Mouse (Mus musculus) gastrocnemius, adult 2 months (tissue): ENCODE measurements at regions not wholly inside any gene's neighbourhood (a gene's known extent, or its start where the extent isn't known, plus 50 kb on each side); places are given as distances from the start of the nearest gene placed in this dataset.

Experiments
- DNase-seq: peaks from one replicate; pipeline ENCODE4 v3.0.0; 2022
- H3K27ac ChIP-seq: fragments of 200-600 bp; 2 replicates; pipeline ENCODE4 v1.8.1; 2022; ENCODE audit warnings: mild to moderate bottlenecking
- H3K4me3 ChIP-seq: fragments of 200-600 bp; 2 replicates; pipeline ENCODE4 v1.8.1; 2022; ENCODE audit warnings: mild to moderate bottlenecking, moderate library complexity
- CTCF ChIP-seq: fragments of 200-600 bp; IDR thresholded peaks from 2 replicates; pipeline ENCODE4 v1.8.1; 2022; ENCODE audit warnings: antibody characterized with exemption, mild to moderate bottlenecking, moderate library complexity
- intact Hi-C: fragments of 180-260 bp; cut with DNase I; formaldehyde crosslinking; loops from one replicate; pipeline ENCODE4 v1.15.1; 2025

DNA sequence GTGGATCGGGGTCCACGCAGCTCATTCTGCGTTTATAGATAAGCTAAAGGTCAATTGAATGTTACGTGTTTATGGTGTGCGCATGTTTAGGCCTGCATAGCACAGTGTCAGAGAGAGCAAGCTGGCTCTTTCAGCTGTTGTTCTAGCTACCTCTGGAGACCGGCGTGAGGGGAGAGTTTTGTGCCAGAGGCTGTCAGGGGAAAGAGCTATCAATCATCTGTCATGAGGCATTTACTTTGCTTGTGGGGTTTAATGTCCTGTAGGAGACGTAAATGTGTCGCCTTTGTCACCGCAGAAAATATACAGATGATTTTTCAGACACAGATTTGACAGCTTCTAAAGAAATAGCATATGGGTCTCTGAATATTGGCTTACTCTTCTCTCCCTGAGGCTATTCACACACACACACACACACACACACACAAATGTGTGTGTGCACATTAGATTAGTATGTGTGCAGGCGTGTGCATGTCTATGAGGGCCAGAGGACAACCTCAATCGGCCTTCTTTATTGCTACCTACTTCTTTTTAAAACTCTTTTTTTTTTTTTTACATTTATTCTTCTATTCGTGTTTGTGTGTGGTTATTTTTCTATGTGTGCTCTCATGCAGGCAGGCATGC, 432.0 kb upstream of the Mctp2 start:
- Histone ChIP-seq H3K27ac (no peak overlapping the region), H3K4me3 (no peak overlapping the region)
- no peak for TF ChIP-seq CTCF
- intact Hi-C loops = no loop called here
- DNase-seq = no peak

GRCm38 (mm10) chr7:72742376-72742775, 436.0 kb upstream of the Mctp2 start:
- no peak for TF ChIP-seq CTCF
- no peak for DNase-seq
- Histone ChIP-seq H3K27ac (no peak overlapping the region), H3K4me3 (no peak overlapping the region)
- intact Hi-C loops = no loop called here

- no peak for TF ChIP-seq CTCF
- intact Hi-C loops = no loop called here
- peak; percentile 36 for DNase-seq
- H3K27ac ChIP-seq = no peak overlapping the region
- no peak overlapping the region for H3K4me3 ChIP-seq
Measured at GRCm38 (mm10) chr7:72751501-72751917, 445.1 kb upstream of the Mctp2 start.

DNA sequence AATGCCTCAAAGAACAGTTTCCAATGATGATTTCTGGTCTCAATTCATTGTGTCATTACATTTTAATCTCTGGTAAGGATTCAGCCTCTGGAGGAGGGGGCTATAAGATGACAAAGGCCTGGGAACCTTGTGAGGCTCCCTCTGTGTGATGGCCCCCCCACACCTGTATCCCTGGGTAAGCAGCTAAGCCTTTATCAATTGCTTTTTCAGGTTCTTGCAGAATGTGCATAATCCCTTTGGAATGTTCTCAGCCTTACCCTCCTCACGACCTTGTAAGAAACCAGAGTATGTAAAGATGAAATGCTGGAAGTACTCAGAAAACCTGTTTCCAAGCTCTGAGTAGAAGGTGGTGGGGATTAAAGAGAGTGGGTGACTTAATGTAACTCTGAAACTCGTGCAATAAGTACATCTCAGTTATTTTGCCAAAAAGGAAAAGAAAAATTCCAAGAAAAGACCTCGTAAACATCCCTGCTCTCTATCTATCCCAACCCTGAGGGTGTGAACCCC, 446.7 kb upstream of the Mctp2 start:
- no peak overlapping the region for H3K4me3 ChIP-seq
- H3K27ac ChIP-seq = no peak overlapping the region
- no peak for DNase-seq
- intact Hi-C loops = no loop called here
- no peak for TF ChIP-seq CTCF

GRCm38 (mm10) chr7:72762711-72763110, 456.3 kb upstream of the Mctp2 start:
- DNase-seq = no peak
- intact Hi-C loops = no loop called here
- TF ChIP-seq CTCF = no peak
- Histone ChIP-seq H3K27ac (no peak overlapping the region), H3K4me3 (no peak overlapping the region)

DNA sequence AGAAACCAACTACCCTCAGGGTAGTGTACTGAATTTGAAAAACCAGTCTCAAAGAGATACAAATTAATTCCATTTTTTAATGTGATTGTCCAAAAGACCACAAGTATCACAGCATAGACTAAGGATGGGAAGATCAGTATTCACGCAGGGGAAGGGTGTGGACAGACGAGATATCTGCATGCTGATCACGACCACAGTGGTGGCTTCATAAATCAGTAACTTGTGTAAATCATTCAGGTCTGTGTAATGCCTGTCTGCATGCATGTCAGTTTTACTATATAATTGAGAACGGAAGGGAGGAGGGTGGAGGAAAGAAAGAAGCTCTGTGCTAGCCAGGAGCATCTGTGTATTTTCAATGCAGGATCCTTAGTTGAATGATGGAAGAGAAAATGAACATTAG, 462.3 kb upstream of the Mctp2 start:
- Histone ChIP-seq H3K27ac (no peak overlapping the region), H3K4me3 (no peak overlapping the region)
- intact Hi-C loops = no loop called here
- no peak for DNase-seq
- no peak for TF ChIP-seq CTCF

- TF ChIP-seq CTCF = no peak
- Histone ChIP-seq H3K27ac (no peak overlapping the region), H3K4me3 (no peak overlapping the region)
- DNase-seq = no peak
- intact Hi-C loops = no loop called here
Measured at GRCm38 (mm10) chr7:72774031-72774770, 467.8 kb upstream of the Mctp2 start.

GRCm38 (mm10) chr7:72774771-72775119, 468.3 kb upstream of the Mctp2 start:
- intact Hi-C loops = no loop called here
- TF ChIP-seq CTCF = no peak

GRCm38 (mm10) chr7:72787306-72787705, 480.9 kb upstream of the Mctp2 start:
- Histone ChIP-seq H3K4me3 (no peak overlapping the region), H3K27ac (no peak overlapping the region)
- TF ChIP-seq CTCF = no peak
- no peak for DNase-seq
- intact Hi-C loops = no loop called here

More at GRCm38 (mm10) chr7:72774771-72775119, 468.3 kb upstream of the Mctp2 start:
- no peak overlapping the region for H3K4me3 ChIP-seq
- H3K27ac ChIP-seq = no peak overlapping the region
- no peak for DNase-seq

- no peak for DNase-seq
- intact Hi-C loops = no loop called here
- no peak overlapping the region for H3K27ac ChIP-seq
- no peak for TF ChIP-seq CTCF
- H3K4me3 ChIP-seq = no peak overlapping the region
Measured at GRCm38 (mm10) chr7:72788261-72788660, 481.9 kb upstream of the Mctp2 start.

- Histone ChIP-seq H3K27ac (no peak overlapping the region), H3K4me3 (no peak overlapping the region)
- DNase-seq = no peak
- TF ChIP-seq CTCF = no peak
- intact Hi-C loops = no loop called here
Measured at GRCm38 (mm10) chr7:72822142-72822541, 515.7 kb upstream of the Mctp2 start.

GRCm38 (mm10) chr7:72826597-72826996, 520.2 kb upstream of the Mctp2 start:
- H3K27ac ChIP-seq = no peak overlapping the region
- no peak for DNase-seq
- intact Hi-C loops = no loop called here
- TF ChIP-seq CTCF = no peak
- no peak overlapping the region for H3K4me3 ChIP-seq

DNA sequence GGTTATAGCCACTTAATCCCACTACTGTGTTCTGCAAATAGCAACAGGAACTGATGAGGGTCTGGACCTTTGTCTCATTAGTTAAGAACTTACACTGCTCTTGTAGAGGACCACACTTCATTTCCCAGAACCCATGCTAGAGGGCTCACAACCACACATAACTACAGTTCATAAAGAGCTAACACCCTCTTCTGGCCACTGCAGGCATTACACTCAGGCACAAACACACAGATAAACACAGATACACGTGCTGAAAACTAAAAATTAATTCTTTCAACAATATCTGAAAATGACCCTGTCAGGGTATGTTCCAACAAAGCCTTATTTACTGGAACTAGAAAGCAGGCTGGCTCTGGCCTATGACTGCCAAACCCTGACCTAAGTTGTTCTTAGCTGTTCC, 529.0 kb upstream of the Mctp2 start:
- Histone ChIP-seq H3K27ac (no peak overlapping the region), H3K4me3 (no peak overlapping the region)
- DNase-seq = no peak
- no peak for TF ChIP-seq CTCF
- intact Hi-C loops = no loop called here

DNA sequence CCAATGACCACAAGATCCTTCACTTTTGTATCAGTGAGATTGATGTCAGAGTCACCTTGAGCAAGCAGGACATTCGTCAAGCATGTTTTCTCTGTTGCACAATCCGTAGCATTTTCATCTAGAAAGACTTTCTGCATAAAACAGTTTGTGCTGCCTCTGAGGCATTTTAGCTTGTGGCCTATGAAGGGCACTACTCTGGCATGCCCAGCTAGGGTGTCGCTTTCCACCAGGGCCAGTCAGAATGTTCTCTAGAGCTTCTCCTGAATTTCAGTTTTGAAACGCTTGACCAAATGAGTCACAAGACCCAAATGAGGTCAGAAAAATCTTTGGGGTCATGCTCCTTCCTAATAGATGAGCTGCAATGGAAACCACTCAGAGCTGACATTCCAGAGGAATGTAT, 529.6 kb upstream of the Mctp2 start:
- no peak for DNase-seq
- no peak overlapping the region for H3K4me3 ChIP-seq
- intact Hi-C loops = no loop called here
- no peak overlapping the region for H3K27ac ChIP-seq
- TF ChIP-seq CTCF = no peak
